Mouse (Mus musculus): Measurements from ENCODE around the gene Atp5g2. TPM values are rescaled to one million over a fixed set of nuclear protein-coding genes. Genes with fewer than 3 reads are reported as not detected.

Gene Atp5g2
- polyA plus RNA-seq, 1 experiment from 2014 or later = 56.5 TPM

- Histone ChIP-seq H3K4me1 (replicated peaks; ENCODE audit: control insufficient read depth, insufficient read depth, low read length) (peaks cover 23% of the 10 kb centered on the region), H3K36me3 (ENCODE audit: control insufficient read depth, insufficient read depth) (no peaks in the 10 kb centered on the region), H3K4me3 (replicated peaks; ENCODE audit: low read length) (no peak overlapping the region), H3K4me2 (ENCODE audit: low read length) (no peak overlapping the region), H3K9ac (replicated peaks; ENCODE audit: low read depth, low read length) (no peak overlapping the region), H3K9me3 (ENCODE audit: control insufficient read depth, low read length) (no peaks in the 10 kb centered on the region), H3K27me3 (replicated peaks; ENCODE audit: control insufficient read depth, insufficient read depth, low read length) (no peaks in the 10 kb centered on the region), H3K27ac (ENCODE audit: low read length) (no peak overlapping the region)
- no peak for ATAC-seq
- WGBS = 80% methylated on average over 1 of the region's 1 CpGs
Observed at GRCm38 (mm10) chr15:102620765-102621164, 51.4 kb downstream of the Atp5g2 start.

GRCm38 (mm10) chr15:102619486-102619885 lies 52.7 kb downstream of the Atp5g2 start:
- Histone ChIP-seq H3K9ac (replicated peaks; ENCODE audit: low read depth, low read length) (no peak overlapping the region), H3K36me3 (ENCODE audit: control insufficient read depth, insufficient read depth) (no peaks in the 10 kb centered on the region), H3K27ac (ENCODE audit: low read length) (no peak overlapping the region), H3K27me3 (replicated peaks; ENCODE audit: control insufficient read depth, insufficient read depth, low read length) (no peaks in the 10 kb centered on the region), H3K4me3 (replicated peaks; ENCODE audit: low read length) (no peak overlapping the region), H3K9me3 (ENCODE audit: control insufficient read depth, low read length) (no peaks in the 10 kb centered on the region), H3K4me2 (ENCODE audit: low read length) (no peak overlapping the region), H3K4me1 (replicated peaks; ENCODE audit: control insufficient read depth, insufficient read depth, low read length) (peaks cover 20% of the 10 kb centered on the region)
- no peak for ATAC-seq
- WGBS = 97% methylated on average over 5 of the region's 5 CpGs

GRCm38 (mm10) chr15:102617654-102618053 lies 54.5 kb downstream of the Atp5g2 start:
- no peak for ATAC-seq
- no peak overlapping the region for H3K27ac ChIP-seq (ENCODE audit: low read length)
- 97% methylated on average over 1 of the region's 1 CpGs for WGBS
- peaks cover 5% of the 10 kb centered on the region for H3K4me1 ChIP-seq (replicated peaks; ENCODE audit: control insufficient read depth, insufficient read depth, low read length)
- no peaks in the 10 kb centered on the region for H3K9me3 ChIP-seq (ENCODE audit: control insufficient read depth, low read length)
- H3K36me3 ChIP-seq (ENCODE audit: control insufficient read depth, insufficient read depth) = no peaks in the 10 kb centered on the region
- H3K27me3 ChIP-seq (replicated peaks; ENCODE audit: control insufficient read depth, insufficient read depth, low read length) = no peaks in the 10 kb centered on the region
- no peak overlapping the region for H3K9ac ChIP-seq (replicated peaks; ENCODE audit: low read depth, low read length)
- H3K4me2 ChIP-seq (ENCODE audit: low read length) = no peak overlapping the region
- H3K4me3 ChIP-seq (replicated peaks; ENCODE audit: low read length) = no peak overlapping the region

GRCm38 (mm10) chr15:102616174-102616573 lies 56.0 kb downstream of the Atp5g2 start:
- Histone ChIP-seq H3K9ac (replicated peaks; ENCODE audit: low read depth, low read length) (no peak overlapping the region), H3K27me3 (replicated peaks; ENCODE audit: control insufficient read depth, insufficient read depth, low read length) (no peaks in the 10 kb centered on the region), H3K4me2 (ENCODE audit: low read length) (no peak overlapping the region), H3K4me3 (replicated peaks; ENCODE audit: low read length) (no peak overlapping the region), H3K27ac (ENCODE audit: low read length) (no peak overlapping the region), H3K9me3 (ENCODE audit: control insufficient read depth, low read length) (no peaks in the 10 kb centered on the region), H3K36me3 (ENCODE audit: control insufficient read depth, insufficient read depth) (no peaks in the 10 kb centered on the region), H3K4me1 (replicated peaks; ENCODE audit: control insufficient read depth, insufficient read depth, low read length) (no peaks in the 10 kb centered on the region)
- ATAC-seq = no peak
- WGBS = 91% methylated on average over 2 of the region's 2 CpGs

- Histone ChIP-seq H3K4me2 (ENCODE audit: low read length) (no peak overlapping the region), H3K4me1 (replicated peaks; ENCODE audit: control insufficient read depth, insufficient read depth, low read length) (no peaks in the 10 kb centered on the region), H3K9me3 (ENCODE audit: control insufficient read depth, low read length) (no peaks in the 10 kb centered on the region), H3K36me3 (ENCODE audit: control insufficient read depth, insufficient read depth) (no peaks in the 10 kb centered on the region), H3K27me3 (replicated peaks; ENCODE audit: control insufficient read depth, insufficient read depth, low read length) (no peaks in the 10 kb centered on the region), H3K27ac (ENCODE audit: low read length) (no peak overlapping the region), H3K9ac (replicated peaks; ENCODE audit: low read depth, low read length) (no peak overlapping the region), H3K4me3 (replicated peaks; ENCODE audit: low read length) (no peak overlapping the region)
- ATAC-seq = no peak
Observed at GRCm38 (mm10) chr15:102614224-102614623, 57.9 kb downstream of the Atp5g2 start.

- Histone ChIP-seq H3K9me3 (ENCODE audit: control insufficient read depth, low read length) (no peaks in the 10 kb centered on the region), H3K4me3 (replicated peaks; ENCODE audit: low read length) (no peak overlapping the region), H3K4me1 (replicated peaks; ENCODE audit: control insufficient read depth, insufficient read depth, low read length) (no peaks in the 10 kb centered on the region), H3K4me2 (ENCODE audit: low read length) (no peak overlapping the region), H3K9ac (replicated peaks; ENCODE audit: low read depth, low read length) (no peak overlapping the region), H3K27me3 (replicated peaks; ENCODE audit: control insufficient read depth, insufficient read depth, low read length) (no peaks in the 10 kb centered on the region), H3K27ac (ENCODE audit: low read length) (no peak overlapping the region), H3K36me3 (ENCODE audit: control insufficient read depth, insufficient read depth) (no peaks in the 10 kb centered on the region)
- no peak for ATAC-seq
Observed at GRCm38 (mm10) chr15:102612966-102613365, 59.2 kb downstream of the Atp5g2 start.

MicroRNAs within 50 kb of the gene (microRNA counts, 519-probe panel; counts per million panel counts)
- microRNA mmu-miR-688 = 2,227 counts per million, percentile 47 among the panel's probes with 10 or more counts

Small RNAs within 50 kb of the gene (microRNA-seq; reads per million reads assigned to microRNA genes)
- not detected for gene Mir688

Other genes with a start within 250 kb of the Atp5g2 start
- 0.32 and 0.58 TPM in 2 replicates for gene Amhr2, start 227.0 kb downstream of the Atp5g2 start, polyA plus RNA-seq (2015; fragmentation: Nextera tagmentation; extraction: Ambion mirVana)
- 79.0 and 80.9 TPM in 2 replicates for gene Prr13, start 213.3 kb downstream of the Atp5g2 start, polyA plus RNA-seq (2015; fragmentation: Nextera tagmentation; extraction: Ambion mirVana)
- 144 and 149 TPM in 2 replicates for gene Pcbp2, start 201.8 kb downstream of the Atp5g2 start, polyA plus RNA-seq (2015; fragmentation: Nextera tagmentation; extraction: Ambion mirVana)
- gene Gm10337, start 168.6 kb downstream of the Atp5g2 start, polyA plus RNA-seq (2015; fragmentation: Nextera tagmentation; extraction: Ambion mirVana) = 17.3 and 22.2 TPM in 2 replicates
- 58.7 and 69.5 TPM in 2 replicates for gene Map3k12, start 155.3 kb downstream of the Atp5g2 start, polyA plus RNA-seq (2015; fragmentation: Nextera tagmentation; extraction: Ambion mirVana)
- 97.2 and 114 TPM in 2 replicates for gene Tarbp2, start 154.2 kb downstream of the Atp5g2 start, polyA plus RNA-seq (2015; fragmentation: Nextera tagmentation; extraction: Ambion mirVana)
- gene Npff, start 147.4 kb downstream of the Atp5g2 start, polyA plus RNA-seq (2015; fragmentation: Nextera tagmentation; extraction: Ambion mirVana) = 2.9 and 3.1 TPM in 2 replicates
- not detected in 2 replicates for gene Gm28047, start 47.3 kb downstream of the Atp5g2 start, polyA plus RNA-seq (2015; fragmentation: Nextera tagmentation; extraction: Ambion mirVana)
- 26.8 and 27.5 TPM in 2 replicates for gene Atf7, start 46.9 kb downstream of the Atp5g2 start, polyA plus RNA-seq (2015; fragmentation: Nextera tagmentation; extraction: Ambion mirVana)
- 80.6 and 87.7 TPM in 2 replicates for gene Calcoco1, start 49.8 kb upstream of the Atp5g2 start, polyA plus RNA-seq (2015; fragmentation: Nextera tagmentation; extraction: Ambion mirVana)
- gene Hoxc13, start 248.8 kb upstream of the Atp5g2 start, polyA plus RNA-seq (2015; fragmentation: Nextera tagmentation; extraction: Ambion mirVana) = not detected in 2 replicates